Mouse (Mus musculus) liver, embryonic 14.5 days (tissue): ENCODE results near the gene Gm26661. TPM values are rescaled to one million over a fixed set of nuclear protein-coding genes. Genes with fewer than 3 reads are reported as not detected.
A peak's percentile ranks its signal among the peaks of the same experiment; 100 is the strongest.

Experiments
- ATAC-seq: fragments of 200-750 bp; cut with Nextera tagmentation; 2 replicates; pipeline ENCODE4 v1.8.0; 2017; ENCODE audit warnings: moderate number of reproducible peaks, mild to moderate bottlenecking, moderate library complexity; ENCODE audit not compliant: insufficient read depth
- DNase-seq, 3 experiments: peaks; one replicate each; pipeline ENCODE4 v3.0.0-alpha.2; 2012 to 2013; ENCODE audit warnings: low read depth in 3 of 3, low spot score in 3 of 3
- H3K27ac ChIP-seq: fragments of 300-500 bp; sonication (generic); 2 replicates; pipeline ENCODE4 v1.5.1; 2014; ENCODE audit warnings: moderate library complexity, mild to moderate bottlenecking, control low read depth, inconsistent platforms
- H3K27me3 ChIP-seq: fragments of 300-500 bp; sonication (generic); 2 replicates; pipeline ENCODE4 v1.6.1; 2014; ENCODE audit warnings: mild to moderate bottlenecking, low read length, moderate library complexity; ENCODE audit not compliant: control insufficient read depth, insufficient read depth
- H3K36me3 ChIP-seq: fragments of 300-500 bp; sonication (generic); replicated peaks from 2 replicates; pipeline ENCODE4 v1.6.1; 2014; ENCODE audit warnings: low read depth; ENCODE audit not compliant: control insufficient read depth, insufficient read depth
- H3K4me1 ChIP-seq, 2 experiments: fragments of 200-500 bp in 1 of 2; fragments of 300-500 bp in 1 of 2; sonication (generic) in 1 of 2; replicated peaks; 2 replicates each; pipeline ENCODE4 v1.6.1; 2012 to 2014; ENCODE audit warnings: antibody characterized with exemption in 1 of 2, inconsistent platforms in 1 of 2, low read length in 1 of 2; ENCODE audit not compliant: control insufficient read depth in 2 of 2, insufficient read depth in 2 of 2
- H3K4me2 ChIP-seq: fragments of 300-500 bp; sonication (generic); 2 replicates; pipeline ENCODE4 v1.6.1; 2014; ENCODE audit warnings: low read depth, mild to moderate bottlenecking, control low read depth, moderate library complexity
- H3K4me3 ChIP-seq, 2 experiments: fragments of 200-500 bp in 1 of 2; fragments of 300-500 bp in 1 of 2; sonication (generic) in 1 of 2; 2 replicates each; pipeline ENCODE4 v1.5.1; 2012 to 2014; ENCODE audit warnings: low read depth in 2 of 2, low read length in 2 of 2, mild to moderate bottlenecking in 2 of 2, control low read depth in 1 of 2, inconsistent platforms in 1 of 2, moderate library complexity in 1 of 2; ENCODE audit not compliant: insufficient read depth in 1 of 2
- H3K9ac ChIP-seq: fragments of 300-500 bp; sonication (generic); replicated peaks from 2 replicates; pipeline ENCODE4 v1.6.1; 2014; ENCODE audit warnings: mild to moderate bottlenecking, control low read depth, moderate library complexity
- H3K9me3 ChIP-seq: fragments of 300-500 bp; sonication (generic); 2 replicates; pipeline ENCODE4 v1.6.1; 2016; ENCODE audit warnings: low read length, mixed read lengths; ENCODE audit not compliant: control insufficient read depth
- CTCF ChIP-seq: IDR thresholded peaks from 2 replicates; pipeline ENCODE4 v1.5.1; 2016; ENCODE audit warnings: antibody characterized with exemption, low read depth, control low read depth
- EP300 ChIP-seq: IDR thresholded peaks from 2 replicates; pipeline ENCODE4 v1.6.1; 2016; ENCODE audit warnings: antibody characterized with exemption, low read depth
- WGBS: fragments of 180-500 bp; shearing (Covaris S2); extraction: QIAGEN DNeasy Blood & Tissue Kit; methylation state at CpG from one replicate; pipeline ENCODE4 v1.1.7; 2014; ENCODE audit not compliant: insufficient replicate concordance; 5-methylcytosine and 5-hydroxymethylcytosine counted together
- polyA plus RNA-seq, 2 experiments: library from polyadenylated mRNA; depleted of rRNA in 1 of 2; stranded (reverse) in 1 of 2; unstranded in 1 of 2; fragments of >200 nt; fragmentation: Nextera tagmentation in 1 of 2; extraction: Ambion mirVana in 1 of 2; gene quantifications; 2 replicates each; pipeline versions ENCODE4 v1.2.1 to v1.2.3; 2012 to 2014

Gene Gm26661
- polyA plus RNA-seq, 2 experiments, result not detected

DNA sequence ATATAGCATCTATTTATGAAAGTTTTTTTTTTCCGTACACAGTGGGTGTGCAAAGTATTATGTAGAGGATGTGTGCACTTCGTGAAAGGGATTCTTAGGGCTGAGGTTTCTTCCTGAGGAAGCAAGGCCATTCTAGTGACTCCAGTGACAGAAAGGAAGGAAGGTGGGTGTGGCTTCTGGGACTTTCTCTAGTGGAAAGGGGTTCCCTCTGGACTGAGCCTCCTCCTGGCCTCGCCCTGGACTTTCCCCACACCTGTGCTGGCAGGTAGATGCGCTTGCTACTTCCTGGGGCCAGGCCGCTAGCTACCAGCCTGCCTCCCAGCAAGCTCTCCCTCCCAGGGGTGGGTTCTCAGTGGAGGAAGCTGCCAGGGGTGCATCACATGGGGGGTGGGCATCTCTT is 28.1 kb downstream of the Gm26661 start:
- H3K4me2 ChIP-seq, result peak overlapping the region; percentile 71
- 35% methylated on average over 5 of the region's 5 CpGs for WGBS
- peaks cover 11% of the 10 kb centered on the region for H3K27me3 ChIP-seq
- TF ChIP-seq CTCF (no peak), EP300 (no peak)
- ATAC-seq, result no peak
- DNase-seq, result no peak
- peak overlapping the region; percentile 56 to 60; a peak in 3 of 4 replicates for H3K4me3 ChIP-seq
- H3K36me3 ChIP-seq, result no peaks in the 10 kb centered on the region
- no peak overlapping the region for H3K9ac ChIP-seq
- H3K9me3 ChIP-seq, result no peaks in the 10 kb centered on the region
- H3K27ac ChIP-seq, result no peak overlapping the region
- peaks cover 0 to 10% of the 10 kb centered on the region in 2 experiments; a peak in 1 of 4 replicates for H3K4me1 ChIP-seq

DNA sequence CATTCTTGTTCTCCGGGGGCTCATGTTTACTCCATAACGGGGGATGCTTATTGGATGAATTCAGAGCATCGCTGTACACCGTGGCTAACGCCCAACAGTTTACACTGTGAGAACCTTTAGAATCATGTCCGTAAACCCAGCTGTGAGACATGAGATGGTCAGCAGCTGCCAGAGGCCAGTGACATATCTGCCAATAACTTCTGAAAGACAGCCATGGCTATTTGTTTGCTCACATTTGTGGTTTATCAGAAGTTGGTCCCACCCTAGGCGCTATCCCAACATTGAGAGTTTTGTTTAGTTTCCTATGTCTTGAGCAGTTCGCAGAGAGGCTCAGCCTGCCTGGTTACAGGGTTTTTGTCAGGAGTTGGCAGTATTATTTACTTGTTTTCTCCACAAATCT is 30.0 kb downstream of the Gm26661 start:
- Histone ChIP-seq H3K4me3 (no peak overlapping the region), H3K4me1 (peaks cover 0 to 27% of the 10 kb centered on the region in 2 experiments; a peak in 2 of 4 replicates), H3K9me3 (no peaks in the 10 kb centered on the region), H3K36me3 (no peaks in the 10 kb centered on the region), H3K27me3 (peaks cover 11% of the 10 kb centered on the region), H3K27ac (no peak overlapping the region), H3K9ac (no peak overlapping the region), H3K4me2 (no peak overlapping the region)
- DNase-seq (no peak), ATAC-seq (no peak)
- TF ChIP-seq CTCF (no peak), EP300 (no peak)
- WGBS, result 66% methylated on average over 8 of the region's 8 CpGs

DNA sequence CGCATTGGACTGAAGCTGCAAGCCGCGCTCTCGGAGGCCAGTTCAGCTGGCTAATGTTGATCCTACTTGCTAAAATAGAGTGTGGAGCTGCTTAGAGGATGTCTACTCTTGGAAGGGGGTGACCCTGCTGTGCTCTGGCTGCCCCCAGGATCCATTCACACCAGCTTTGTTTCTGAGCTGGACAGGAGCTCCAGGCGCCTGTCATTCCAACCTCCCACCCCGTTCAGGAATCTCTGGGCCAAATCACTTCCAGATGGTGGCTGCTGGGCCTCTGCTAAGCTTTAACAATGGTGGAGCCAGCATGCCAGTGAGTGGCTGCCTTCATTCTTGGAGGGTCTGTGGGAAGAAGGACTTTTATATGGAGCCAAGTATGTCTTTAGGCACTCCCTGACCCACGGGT is 31.3 kb downstream of the Gm26661 start:
- H3K36me3 ChIP-seq, result no peaks in the 10 kb centered on the region
- 66% methylated on average over 7 of the region's 7 CpGs for WGBS
- peaks cover 0 to 33% of the 10 kb centered on the region in 2 experiments; a peak in 2 of 4 replicates for H3K4me1 ChIP-seq
- DNase-seq, result no peak
- no peaks in the 10 kb centered on the region for H3K9me3 ChIP-seq
- H3K4me3 ChIP-seq, result no peak overlapping the region
- H3K27me3 ChIP-seq, result peaks cover 11% of the 10 kb centered on the region
- H3K4me2 ChIP-seq, result no peak overlapping the region
- H3K9ac ChIP-seq, result no peak overlapping the region
- no peak for TF ChIP-seq CTCF
- no peak for TF ChIP-seq EP300
- H3K27ac ChIP-seq, result no peak overlapping the region
- ATAC-seq, result no peak

GRCm38 (mm10) chr14:7824651-7825268 is 33.4 kb downstream of the Gm26661 start:
- TF ChIP-seq EP300 (no peak), CTCF (no peak)
- peaks cover 0 to 32% of the 10 kb centered on the region in 2 experiments; a peak in 2 of 4 replicates for H3K4me1 ChIP-seq
- H3K4me3 ChIP-seq, result no peak overlapping the region
- no peak overlapping the region for H3K27ac ChIP-seq
- H3K27me3 ChIP-seq, result no peaks in the 10 kb centered on the region
- H3K9ac ChIP-seq, result no peak overlapping the region
- ATAC-seq, result no peak
- no peak overlapping the region for H3K4me2 ChIP-seq
- WGBS, result 40% methylated on average over 8 of the region's 8 CpGs
- no peaks in the 10 kb centered on the region for H3K9me3 ChIP-seq
- DNase-seq, result no peak
- H3K36me3 ChIP-seq, result no peaks in the 10 kb centered on the region

DNA sequence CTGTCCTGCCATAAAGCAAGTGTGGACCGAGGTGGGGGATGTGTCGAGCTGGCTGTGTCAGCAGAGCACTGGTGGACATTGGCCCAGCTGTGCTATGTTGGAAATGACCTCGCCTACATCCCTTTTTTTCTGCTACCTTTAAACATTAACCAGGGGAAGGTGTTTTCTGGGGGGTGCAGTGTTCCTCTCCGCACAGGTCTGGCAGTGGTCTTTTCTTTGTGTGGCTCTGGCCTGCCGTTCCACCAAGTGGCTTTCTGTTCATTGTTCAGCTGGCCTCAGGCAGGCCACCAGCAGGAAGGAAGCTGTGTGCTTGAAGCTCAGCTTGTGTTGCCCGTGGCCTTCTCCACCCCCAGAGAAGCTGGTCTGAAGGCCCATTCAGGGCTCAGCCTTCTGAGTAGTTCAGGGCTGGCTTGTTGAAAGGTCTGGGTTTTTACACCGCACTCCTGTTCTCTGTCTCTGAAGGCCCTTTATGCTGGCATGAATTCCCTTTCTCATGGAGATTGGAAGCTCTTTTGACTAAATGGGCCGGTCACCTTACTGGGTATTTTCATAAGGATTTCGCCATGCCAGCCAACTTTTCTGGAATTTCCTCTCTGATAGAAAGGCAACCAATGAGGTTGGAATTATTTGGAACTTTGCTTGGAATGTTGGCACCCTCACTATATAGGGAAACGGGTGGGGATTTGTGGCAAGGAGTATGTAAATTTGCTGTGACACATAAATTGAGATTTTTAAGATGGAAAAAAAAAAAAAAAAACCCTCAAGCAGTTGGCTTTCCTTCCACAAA is 35.0 kb downstream of the Gm26661 start:
- Histone ChIP-seq H3K27me3 (no peaks in the 10 kb centered on the region), H3K9me3 (no peaks in the 10 kb centered on the region), H3K36me3 (no peaks in the 10 kb centered on the region), H3K4me3 (no peak overlapping the region), H3K4me2 (peak overlapping the region; percentile 11), H3K9ac (no peak overlapping the region), H3K27ac (no peak overlapping the region), H3K4me1 (peaks cover 0 to 34% of the 10 kb centered on the region in 2 experiments; a peak in 2 of 4 replicates)
- TF ChIP-seq EP300 (no peak), CTCF (no peak)
- 28% methylated on average over 10 of the region's 10 CpGs for WGBS
- peak; percentile 68 for ATAC-seq
- peak; percentile 10 to 22 (median 17) for DNase-seq
